Mouse (Mus musculus): Measurements from ENCODE around the gene Zcchc7.

- TF ChIP-seq CTCF (IDR thresholded peaks at IDR 0.05; ENCODE audit: extremely low read depth, insufficient read depth, low read length) = no peak
- TF ChIP-seq POLR2A (IDR thresholded peaks at IDR 0.05; ENCODE audit: extremely low read depth, insufficient read depth, low read length) = no peak
These were observed 211.7 kb downstream of the Zcchc7 start for GRCm38 (mm10) chr4:44967402-44967801.
